Mouse (Mus musculus): Measurements from ENCODE around the gene Card9.

Card9 gene

DNA sequence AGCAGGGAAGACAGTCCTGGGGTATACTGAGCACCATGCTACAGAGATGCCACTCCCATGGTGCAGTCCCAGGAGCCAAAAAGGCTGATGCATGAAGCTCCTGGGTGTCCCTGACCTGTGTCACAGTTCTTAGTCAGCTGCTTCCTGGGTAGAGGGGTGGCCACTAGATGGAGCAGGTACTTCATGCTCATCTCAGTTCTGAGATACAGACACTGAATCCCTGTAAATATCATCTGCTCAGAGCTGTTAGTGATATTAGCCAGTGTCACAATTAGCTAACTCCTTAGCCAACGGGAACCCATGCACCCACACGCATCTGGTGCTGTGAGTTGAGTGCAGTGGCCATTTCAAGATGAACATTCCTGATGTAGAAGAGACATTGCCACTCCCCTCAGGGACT lies 35.8 kb downstream of the Card9 start:
- no peak for DNase-seq

DNA sequence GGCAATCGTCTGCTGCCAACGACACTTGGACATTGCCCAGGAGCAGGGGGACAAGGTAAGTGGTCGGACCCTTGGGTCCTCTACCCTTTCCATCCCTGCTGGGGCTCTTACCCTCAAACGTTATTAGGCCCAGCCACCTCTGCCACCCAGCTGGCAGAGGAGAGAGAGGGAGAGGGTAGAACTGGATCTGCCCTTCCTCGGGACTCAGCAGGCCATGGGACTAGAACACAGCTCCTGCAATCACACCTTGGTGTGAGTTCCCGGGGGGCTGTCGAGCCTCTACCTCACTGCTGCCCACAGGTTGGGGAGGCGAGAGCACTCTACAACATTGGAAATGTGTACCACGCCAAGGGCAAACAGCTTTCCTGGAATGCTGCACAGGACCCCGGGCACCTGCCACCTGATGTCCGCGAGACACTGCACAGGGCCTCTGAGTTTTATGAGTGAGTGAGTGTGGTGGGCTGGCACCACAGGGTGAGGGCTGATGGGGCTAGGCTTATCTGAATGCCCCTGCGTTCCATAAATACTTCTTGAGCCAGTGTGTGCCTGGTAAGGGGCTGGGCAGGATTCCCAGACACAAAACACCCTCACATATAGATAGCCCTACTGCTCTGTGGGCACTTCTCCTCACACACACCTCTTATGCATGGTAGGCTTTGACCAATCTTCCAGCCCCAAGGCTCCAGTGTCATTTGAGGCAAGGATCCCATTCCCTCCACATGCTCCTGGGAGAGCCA lies 37.0 kb downstream of the Card9 start:
- no peak for DNase-seq

DNA sequence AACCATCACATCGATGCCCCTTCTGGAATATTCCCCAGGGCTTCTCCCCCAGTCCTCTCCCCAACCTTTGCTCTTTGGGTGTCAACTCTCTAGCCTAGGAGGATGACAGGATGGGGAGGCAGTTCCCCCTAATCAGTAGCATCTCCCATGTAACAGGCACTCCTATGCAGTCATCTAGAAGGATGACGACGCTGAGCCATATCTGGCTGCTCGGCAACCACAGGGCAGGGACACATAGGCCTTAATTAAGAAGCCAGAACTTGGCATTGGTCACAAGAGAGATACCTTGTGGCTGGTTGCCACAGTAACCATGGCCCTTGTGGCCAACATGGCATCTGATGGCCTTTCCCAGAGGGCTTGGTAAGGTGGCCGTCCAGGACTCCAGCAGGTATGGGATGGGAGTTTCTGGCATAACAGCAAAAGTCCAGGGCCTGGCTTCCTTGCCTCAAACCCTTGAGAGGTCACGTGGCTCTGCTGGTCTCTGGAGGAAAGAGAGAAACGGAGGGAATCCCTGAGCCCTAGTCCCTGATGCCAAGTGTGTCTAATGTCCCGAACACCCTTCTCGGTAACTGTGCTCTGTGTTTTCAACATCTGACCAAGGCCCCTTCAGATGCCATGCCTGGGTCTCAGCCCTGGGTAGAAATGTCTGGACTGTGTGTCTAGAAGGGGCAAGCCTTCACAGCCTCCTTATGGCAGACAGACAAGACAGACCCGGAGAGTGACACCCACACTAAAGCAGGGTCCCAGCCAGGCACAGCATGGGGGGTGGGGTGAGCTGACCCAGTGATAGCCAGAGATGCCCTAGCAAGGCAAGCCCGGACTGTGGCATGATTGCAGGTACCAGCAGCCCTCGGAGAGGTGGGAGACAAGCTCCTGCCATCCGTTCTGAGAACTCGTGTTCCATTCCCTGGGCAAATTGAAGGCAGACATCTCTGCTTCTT lies 40.2 kb downstream of the Card9 start:
- no peak for DNase-seq

DNA sequence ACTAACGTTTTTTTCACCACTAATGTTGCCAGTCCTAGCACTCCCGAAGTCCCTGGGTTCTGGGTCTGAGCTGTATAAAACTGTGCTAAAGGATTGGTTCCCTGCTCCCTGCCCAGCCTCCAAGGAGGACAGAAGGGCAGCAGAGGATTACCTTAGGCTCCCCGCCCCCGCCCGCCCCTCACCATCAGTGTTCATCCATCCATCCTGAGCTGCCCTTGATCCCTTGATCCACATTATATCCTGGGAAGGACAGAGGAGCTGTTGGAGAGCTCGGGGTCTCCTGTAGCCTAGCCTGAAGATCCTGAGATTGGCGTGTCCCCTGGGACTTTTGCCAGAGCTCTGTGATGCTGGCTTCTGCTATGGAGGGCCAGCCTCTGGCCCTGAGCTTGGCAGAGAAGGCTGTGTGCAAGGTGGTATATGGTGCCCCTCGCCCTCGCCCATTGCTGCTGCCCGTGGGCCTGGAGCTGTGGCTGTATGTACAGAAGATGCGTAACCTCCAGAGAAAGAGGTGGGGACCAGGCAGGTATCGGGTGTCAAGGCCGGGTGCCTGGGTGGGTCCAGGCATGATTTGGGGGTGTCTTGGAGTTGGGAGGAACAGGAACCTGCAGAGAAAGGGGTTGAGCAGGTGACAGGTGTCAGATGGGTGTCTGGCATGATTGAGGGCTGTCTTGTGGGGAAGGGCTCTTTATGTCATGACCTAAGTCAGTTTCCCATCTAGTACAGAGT lies 41.0 kb downstream of the Card9 start:
- no peak for DNase-seq

DNA sequence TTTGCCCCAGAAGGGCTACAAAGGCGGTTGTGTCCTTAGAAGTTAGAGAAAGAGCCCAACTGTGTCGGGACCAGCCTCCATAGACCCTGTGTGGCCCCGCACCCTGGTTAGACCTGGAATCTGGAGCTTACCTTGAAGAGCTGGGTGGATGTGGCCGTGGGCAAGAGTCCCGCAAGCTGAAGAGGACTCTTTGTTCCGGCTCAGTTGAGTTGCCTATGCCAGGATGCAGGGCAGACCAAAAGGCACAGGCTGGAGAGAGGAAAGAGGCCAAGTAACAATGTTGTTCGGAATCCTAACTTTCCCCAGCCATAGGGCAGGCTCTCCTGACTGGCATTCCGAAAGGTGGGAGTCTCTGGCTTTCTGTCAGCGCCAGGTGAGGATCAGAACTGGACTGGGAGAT lies 41.6 kb downstream of the Card9 start:
- no peak for DNase-seq

DNA sequence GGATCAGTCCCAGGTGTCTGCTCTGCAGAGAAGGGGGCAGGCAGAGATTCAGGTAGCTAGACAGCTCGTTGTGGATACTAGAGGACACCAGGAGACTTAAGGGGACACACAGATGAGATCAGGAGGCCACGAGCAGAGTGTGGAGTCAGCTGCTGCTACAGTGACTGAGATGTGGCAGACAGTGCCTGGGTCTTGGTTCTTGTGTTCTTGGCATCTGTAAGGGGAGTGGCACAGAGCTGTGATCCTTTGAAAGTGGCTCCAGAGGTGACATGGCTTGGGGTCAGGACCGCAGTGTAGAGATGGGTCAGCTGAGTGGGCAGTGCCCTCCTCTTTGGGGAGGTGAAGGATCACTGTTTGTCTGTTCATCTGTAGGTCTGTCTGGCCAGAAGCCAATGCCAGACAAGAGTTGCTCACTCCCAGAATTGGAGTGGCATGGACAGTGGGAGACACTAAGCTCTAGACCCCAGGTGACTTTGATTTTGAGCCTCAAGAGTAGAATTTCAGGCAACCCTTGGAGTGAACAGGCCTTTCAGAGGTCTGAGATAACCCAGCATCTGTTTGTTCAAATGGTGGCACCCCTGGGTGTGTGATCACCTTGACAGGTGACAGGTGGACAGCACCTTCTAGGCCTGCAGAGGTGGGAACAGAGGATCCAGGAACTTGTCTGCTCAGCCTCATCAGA lies 42.6 kb downstream of the Card9 start:
- DNase-seq = no peak

DNA sequence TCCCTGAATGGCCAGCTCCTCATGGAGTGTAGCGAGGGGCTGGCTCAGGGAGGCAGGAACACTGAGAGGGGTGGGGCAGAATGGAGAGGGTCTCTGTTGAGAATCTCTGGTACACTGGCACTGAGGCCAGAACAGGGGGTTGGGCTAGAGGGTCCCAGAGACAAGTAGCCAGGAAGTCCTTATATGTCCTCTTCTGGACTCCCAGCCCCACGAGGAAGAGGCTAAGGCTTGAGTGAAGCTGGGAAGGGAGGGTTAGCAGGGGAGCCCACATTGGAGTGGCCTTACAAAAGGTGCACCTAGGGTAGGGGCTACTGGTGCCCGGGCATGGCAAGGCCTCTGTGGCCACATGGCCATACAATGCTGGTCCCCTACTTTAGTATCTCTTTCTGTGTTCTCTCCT lies 43.3 kb downstream of the Card9 start:
- DNase-seq = no peak

DNA sequence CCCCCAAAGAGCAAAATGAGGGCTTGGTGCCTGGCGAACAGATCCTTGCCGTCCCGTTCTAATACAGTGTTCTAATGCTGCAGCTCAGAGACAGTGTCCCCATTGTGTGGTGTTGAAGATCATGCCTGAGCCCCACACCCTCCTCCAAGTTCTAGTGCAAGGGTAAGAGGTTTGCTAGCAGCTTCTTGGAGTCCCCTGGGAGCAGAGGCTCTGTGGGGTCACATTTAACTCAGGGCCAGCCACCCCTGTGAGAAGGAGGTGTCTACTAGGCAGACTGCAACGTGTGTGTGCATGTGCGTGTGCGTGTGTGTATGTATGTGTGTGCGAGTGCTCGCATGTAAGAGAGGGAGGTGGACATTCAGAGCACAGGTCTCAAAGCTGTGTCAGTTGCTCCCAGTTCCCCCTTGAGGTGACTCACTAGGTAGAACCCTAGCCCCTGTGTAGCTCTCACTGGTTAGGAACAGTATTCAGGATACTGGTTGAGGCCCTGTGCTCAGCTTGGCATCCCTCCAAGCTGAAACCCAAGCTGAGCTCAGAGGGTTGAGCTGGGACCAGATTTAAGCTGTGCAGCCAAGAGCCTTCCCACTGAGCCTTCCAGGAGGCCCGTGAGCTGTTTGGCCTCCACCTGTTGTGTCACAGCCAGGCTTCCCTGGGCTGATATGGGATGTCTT lies 44.0 kb downstream of the Card9 start:
- DNase-seq = no peak

DNA sequence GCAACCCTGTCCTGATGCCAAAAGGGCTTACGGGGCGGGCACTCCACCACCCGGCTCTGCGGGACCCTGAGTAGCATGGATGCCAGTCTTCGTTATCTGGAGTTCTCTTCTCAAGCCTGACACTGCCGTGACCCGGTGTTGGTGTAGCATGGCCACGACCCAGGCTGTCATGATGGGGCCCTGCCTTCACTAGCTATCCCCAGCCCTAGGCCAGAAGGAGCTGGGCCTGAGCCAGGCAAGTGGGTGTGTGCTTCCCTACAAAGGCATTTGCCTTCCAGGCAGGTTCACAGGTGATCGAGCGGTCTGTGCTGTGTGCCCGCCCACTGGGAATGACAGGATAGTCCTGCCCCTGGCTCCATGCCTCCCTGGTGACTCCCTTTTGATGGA lies 44.8 kb downstream of the Card9 start:
- DNase-seq = peak; percentile 55

DNA sequence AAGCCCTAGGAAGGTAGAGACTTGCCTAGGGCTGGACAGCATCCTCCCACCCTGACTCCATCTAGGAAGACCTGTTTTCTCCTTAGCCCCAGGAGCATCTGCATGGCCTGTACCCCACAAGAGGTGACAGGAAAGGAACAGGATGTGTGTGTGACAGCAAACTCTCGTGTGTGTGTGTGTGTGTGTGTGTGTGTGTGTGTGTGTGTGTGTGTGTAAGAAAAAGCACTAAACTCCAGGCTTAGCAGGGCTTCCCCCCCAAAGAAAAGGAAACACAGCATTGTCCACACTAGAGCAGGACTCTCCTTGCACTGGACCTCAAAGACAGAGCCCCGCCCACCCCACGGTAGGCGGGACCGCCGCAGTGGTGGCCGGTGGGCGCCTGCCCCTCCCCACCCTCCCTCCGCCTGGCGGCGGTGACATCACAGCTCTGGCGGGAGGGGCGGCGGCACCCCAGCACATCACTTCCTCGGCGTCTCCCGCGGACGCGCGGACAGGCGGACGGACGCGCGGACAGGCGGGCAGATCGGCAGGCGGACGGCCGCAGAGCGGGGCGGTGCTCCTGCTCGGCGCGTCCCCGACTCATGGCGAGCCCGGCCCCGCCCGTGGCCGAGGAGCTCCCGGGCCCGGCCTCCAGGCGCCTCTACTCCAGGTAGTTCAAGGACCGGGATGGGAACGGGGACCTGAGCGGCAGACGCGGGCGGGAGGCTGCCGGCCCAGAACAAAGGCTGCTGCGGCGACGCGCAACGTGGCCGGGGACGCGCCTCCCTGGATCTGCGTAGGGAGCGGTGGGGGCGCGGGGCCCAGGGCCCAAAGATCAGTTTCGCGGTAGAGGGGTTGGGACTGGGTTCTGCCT lies 45.4 kb downstream of the Card9 start, which contains the start of gene Gpsm1:
Gene Gpsm1, plus strand, starts transcription at position 444 of the 853 bp plus-strand sequence.
- DNase-seq = peak; percentile 83

DNA sequence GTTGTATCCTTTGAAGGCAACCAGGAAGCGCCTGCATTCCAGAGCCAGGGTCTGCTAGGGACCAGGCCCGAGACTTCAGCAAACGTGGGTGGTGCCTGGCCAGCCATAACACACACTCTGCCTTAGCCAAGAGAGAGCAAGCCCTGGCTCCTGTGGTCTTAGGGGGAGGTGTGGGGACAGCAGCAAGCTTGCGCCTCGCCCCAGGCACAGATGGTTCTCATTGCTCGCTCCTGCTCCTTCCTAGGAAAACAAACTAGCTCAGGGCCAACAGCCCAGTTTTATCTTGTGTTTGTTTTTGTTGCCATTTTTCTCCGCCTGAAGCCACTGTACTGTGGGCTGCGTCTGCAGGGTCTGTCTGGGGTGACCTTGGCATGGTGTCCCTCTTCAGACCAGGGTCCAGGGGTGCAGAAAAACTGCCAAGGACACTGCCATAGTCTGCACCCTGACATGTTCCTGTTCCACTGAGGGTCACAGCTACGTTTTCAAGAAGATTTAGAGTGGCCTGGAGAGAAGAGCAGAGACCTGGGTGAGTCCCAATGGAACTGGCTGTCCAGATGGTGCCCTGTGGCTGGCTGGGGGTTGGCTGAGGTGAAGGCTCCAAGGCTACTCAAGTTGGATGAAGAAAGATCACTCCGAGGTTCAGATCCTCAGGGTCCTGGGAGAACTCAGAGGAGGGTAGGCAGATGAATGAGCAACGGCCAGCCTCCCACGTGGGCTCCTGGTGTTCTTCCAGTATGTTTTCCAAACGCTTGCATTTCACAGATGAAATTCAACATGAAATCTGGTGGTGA lies 46.2 kb downstream of the Card9 start:
- no peak for DNase-seq

DNA sequence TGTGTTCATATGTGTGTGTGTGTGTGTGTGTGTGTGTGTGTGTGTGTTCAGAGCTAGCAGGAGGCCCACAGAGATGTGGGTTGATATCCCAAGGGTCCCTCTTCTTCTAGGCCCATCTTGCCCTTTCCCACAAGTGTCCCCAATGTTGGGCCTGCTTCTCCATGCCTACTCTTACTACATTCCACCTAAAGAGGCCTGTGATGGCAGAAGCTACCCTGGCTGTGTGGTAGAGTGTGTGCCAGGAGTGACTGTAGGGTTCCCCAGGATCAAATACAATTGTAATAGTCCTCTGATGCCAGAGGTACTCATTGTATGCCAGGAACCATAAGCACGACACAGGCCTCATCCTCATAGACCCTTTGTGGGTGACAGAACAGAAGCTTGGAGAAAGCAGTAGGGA lies 47.3 kb downstream of the Card9 start:
- DNase-seq = no peak

DNA sequence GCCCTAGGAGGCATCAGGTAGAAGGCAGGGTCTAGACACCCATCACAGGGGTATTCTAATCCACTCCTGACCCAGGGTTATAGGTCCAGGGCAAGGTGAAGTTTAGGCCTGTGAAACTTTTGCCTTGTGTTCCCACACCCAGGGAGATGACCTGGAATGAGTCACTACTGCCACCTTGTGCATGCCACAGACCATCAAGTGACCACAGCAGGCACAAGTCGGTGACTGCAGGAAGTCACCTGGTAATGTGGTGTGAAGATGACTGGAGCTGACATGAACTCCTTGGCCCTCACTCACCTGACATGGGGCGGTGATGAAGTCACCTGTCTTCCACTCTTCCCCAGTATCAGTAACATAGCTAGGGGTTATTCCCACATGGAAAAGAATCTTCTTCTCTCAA lies 47.9 kb downstream of the Card9 start:
- DNase-seq = no peak

DNA sequence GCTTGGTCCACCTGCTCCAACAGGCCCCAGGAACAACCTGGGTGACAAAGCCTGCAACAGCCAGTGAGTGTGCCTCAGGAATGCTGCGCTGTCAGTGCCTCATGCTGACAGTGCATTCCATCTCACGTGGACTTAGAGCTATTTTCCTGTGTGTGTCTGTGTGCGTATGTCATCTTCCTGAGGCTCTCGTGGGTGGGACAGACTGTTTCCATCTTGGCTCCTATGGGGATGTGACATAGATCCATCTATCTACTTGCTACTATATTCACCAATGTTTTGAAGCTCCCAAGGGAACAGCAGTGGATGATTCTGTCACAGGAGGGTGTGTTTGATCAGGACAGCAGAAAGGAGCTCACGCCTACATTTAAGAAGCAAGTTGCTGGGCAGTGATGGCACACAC lies 48.8 kb downstream of the Card9 start:
- DNase-seq = no peak

DNA sequence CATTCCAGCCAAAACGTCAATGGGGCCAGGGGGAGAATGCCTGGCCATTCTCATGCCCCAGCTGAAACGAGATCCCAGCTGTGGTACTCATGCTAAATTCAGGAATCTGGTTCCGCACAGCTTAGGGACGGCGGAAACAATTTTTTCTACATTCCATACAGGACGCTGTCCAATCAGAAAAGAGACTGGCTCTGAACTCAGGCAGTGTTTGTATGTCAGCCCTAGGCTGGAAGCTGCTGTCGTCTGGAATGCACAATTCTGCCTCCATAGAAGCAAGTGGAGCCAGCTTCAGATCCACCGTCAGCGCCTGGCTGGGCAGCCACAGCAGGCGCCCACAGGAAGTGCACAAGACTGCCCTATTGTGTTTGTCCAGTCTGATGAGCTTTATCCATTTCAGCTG lies 51.0 kb downstream of the Card9 start:
- DNase-seq = no peak

DNA sequence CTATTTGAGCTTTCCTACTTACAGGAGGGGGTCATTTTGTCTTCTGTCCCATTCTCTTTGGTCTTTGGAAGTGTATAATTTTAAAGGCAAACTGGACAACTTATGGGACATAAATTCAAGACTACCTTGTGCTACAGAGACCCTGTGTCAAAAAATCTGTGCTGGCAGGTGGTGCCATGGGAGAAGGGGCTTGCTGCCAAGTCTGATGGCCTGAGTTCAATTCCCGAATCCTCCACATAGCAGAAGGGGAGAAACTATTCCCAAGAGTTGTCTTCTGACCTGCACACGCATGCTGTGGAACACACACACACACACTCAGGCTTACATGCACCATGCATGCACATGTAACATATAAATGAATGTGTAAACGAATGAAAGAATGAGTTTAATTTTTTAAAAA lies 54.0 kb downstream of the Card9 start:
- DNase-seq = no peak

DNA sequence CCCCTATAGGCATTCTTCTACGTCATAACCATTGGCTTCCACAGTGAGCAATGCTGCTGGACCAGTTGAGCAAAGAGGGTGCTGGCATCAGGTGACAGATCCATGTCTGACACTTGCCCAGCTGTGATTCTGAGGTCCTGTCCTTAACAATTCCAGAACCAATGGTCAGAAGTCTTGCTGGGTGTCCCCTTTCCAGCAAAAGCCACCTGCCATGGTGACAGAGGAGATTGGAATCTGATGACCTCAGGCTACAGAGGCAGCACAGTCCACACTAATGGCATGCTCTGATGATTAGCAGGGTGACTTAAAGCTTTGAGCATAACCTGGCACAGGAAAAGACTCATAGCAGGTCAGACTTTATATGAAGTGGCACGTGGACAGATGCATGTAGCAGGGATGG lies 55.2 kb downstream of the Card9 start:
- DNase-seq = no peak

DNA sequence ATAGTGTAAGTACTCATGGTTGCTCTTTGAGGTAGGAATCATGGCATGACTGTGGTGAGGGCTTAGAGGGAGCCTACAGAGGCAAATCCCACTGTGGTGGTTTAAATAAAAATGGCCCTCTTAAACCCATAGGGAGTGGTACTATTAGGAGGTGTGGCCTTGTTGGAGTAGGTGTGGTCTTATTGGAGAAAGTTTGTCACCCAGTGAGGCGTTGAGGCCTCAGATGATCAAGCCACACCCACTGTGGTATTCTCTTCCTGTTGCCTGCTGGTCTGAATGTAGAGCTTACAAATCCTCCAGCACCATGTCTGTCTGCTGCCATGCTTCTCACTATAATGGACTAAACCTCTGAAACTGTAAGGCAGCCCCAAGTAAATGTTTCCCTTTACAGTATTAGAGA lies 56.0 kb downstream of the Card9 start:
- DNase-seq = no peak

Measured in right cerebral cortex, postnatal 4 days (tissue).